Mouse (Mus musculus): ENCODE data around the gene Smim14.
A peak's percentile ranks its signal among the peaks of the same experiment; 100 is the strongest.

Gene Smim14

GRCm38 (mm10) chr5:65415653-65416458 is 121.1 kb downstream of the Smim14 start:
- peak in 1 of 2 experiments; percentile 61 for DNase-seq (ENCODE audit: low spot score in 2 of 2)

GRCm38 (mm10) chr5:65407989-65408388 is 129.0 kb downstream of the Smim14 start:
- no peak for DNase-seq (ENCODE audit: low spot score in 2 of 2)

GRCm38 (mm10) chr5:65401251-65401994 is 135.6 kb downstream of the Smim14 start:
- peak; percentile 77 to 79 for DNase-seq (ENCODE audit: low spot score in 2 of 2)
